Mouse (Mus musculus) G1E-ER4 (cell line): Measurements from ENCODE around the gene Rcsd1. TPM values are rescaled to one million over a fixed set of nuclear protein-coding genes. Genes with fewer than 3 reads are reported as not detected.

ENCODE experiments used
- GATA1 ChIP-seq: IDR thresholded peaks from one replicate; pipeline ENCODE4 v1.8.0; 2012; ENCODE audit warnings: low read length, inconsistent platforms
- polyA plus RNA-seq: library from polyadenylated mRNA; stranded (reverse); fragments of >175 nt; gene quantifications from 2 replicates; pipeline ENCODE4 v1.2.3, GENCODE M21; 2012

Gene Rcsd1
- polyA plus RNA-seq, 1 experiment, result 6.9 TPM

- TF ChIP-seq GATA1, result no peak
Observed at GRCm38 (mm10) chr1:165660774-165661173, 48.8 kb downstream of the Rcsd1 start.

GRCm38 (mm10) chr1:165658602-165659001 lies 51.0 kb downstream of the Rcsd1 start:
- no peak for TF ChIP-seq GATA1

- no peak for TF ChIP-seq GATA1
Observed at GRCm38 (mm10) chr1:165655482-165655881, 54.1 kb downstream of the Rcsd1 start.

DNA sequence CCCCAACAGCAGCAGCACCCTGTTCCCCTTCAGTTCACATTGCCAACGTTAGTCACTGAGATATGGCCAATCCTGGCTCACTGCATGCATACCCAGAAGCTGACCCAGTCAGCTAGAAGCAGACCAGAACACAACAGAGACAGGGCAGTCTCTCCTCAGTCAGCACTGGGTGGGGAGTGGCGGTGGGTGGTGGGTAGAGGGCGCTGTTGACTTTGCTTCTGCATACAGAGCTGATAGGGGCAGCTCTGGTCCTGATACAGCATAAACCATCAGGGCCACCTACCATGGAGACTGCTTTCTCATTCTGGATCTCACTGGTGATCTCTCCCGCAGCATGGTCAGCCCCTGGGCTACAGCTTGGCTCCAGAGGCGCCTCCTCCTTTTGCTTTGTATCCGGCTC lies 54.5 kb downstream of the Rcsd1 start:
- TF ChIP-seq GATA1, result no peak

DNA sequence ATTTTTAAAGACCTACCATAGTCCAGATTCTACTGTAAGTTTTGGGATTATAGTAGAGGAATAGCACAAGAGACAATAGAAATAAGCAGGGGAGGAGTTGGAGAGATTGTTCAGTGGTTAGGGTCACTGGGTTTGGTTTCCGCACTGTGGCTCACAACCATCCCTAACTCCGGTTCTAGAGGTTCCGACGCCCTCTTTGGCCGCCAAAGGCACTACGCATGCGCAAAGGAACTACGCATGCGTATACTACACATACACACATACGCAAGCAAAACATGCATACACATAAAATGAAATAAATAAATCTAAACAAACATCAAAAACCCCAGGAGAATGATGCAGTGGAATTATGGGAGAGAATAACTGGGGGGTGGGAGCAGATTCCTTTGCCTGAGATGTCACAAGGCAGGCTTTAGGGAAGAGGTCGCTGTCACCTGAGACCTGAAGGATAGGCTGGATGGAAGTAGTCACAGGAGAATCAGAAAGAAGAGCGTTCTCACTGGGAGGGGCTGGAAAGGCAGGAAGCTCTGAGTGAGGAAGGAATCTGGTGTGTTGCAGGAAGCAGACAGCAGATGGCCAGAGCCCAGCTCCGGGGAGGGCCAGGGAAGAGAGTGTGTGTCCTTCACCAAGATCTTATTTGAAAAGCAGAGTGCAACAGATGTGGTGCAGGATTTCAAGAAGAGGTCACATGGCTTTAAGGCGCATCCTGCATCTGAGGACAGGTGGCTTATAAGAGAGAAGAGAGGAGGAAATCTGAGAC lies 56.3 kb downstream of the Rcsd1 start:
- no peak for TF ChIP-seq GATA1

- TF ChIP-seq GATA1, result no peak
Observed at GRCm38 (mm10) chr1:165652507-165652906, 57.0 kb downstream of the Rcsd1 start.

GRCm38 (mm10) chr1:165651158-165651557 lies 58.4 kb downstream of the Rcsd1 start:
- TF ChIP-seq GATA1, result no peak

- TF ChIP-seq GATA1, result no peak
Observed at GRCm38 (mm10) chr1:165645102-165645501, 64.5 kb downstream of the Rcsd1 start.

DNA sequence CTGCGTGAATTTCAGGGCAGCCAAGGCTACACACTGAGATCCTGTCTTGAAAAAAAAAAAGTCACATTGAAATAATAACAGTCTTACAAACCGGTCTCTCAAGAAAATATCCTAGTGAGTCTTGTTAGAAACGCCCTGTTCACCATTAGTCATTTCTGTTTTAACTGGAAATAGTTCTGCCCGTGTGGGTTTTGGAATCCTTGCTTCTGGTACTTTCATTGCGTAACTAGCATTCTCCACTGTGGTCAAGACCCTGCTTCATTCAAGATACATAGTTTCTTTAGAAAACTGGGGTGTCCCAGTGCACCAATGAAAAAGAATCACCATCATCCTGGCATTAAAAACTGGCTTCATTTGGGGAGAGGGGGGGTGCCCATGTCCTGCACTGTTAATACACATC lies 65.8 kb downstream of the Rcsd1 start:
- TF ChIP-seq GATA1, result no peak

- TF ChIP-seq GATA1, result no peak
Observed at GRCm38 (mm10) chr1:165642780-165643311, 66.7 kb downstream of the Rcsd1 start.

GRCm38 (mm10) chr1:165641786-165642771 lies 67.5 kb downstream of the Rcsd1 start:
- TF ChIP-seq GATA1, result no peak

DNA sequence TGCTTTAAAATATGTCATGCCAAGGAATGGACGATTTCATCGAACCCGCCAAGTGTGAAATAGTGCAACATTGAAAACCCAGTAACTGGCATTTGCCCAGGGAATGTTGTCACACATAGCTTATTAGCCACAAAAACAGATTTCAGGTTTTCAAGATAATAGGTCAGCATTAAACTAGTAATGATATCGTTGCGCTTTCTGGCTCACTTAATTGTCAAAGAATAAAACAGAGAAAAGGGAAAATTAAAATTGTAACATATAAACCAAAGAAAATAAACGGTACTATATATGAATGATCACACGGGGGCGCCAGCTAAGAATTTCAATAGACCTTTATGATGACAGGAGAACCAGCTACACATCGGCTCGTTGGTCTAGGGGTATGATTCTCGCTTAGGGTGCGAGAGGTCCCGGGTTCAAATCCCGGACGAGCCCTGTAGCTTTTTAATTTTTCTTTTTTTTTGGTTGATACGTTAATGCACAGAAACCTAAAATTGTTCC lies 68.2 kb downstream of the Rcsd1 start:
- no peak for TF ChIP-seq GATA1

GRCm38 (mm10) chr1:165636289-165636688 lies 73.3 kb downstream of the Rcsd1 start:
- no peak for TF ChIP-seq GATA1

DNA sequence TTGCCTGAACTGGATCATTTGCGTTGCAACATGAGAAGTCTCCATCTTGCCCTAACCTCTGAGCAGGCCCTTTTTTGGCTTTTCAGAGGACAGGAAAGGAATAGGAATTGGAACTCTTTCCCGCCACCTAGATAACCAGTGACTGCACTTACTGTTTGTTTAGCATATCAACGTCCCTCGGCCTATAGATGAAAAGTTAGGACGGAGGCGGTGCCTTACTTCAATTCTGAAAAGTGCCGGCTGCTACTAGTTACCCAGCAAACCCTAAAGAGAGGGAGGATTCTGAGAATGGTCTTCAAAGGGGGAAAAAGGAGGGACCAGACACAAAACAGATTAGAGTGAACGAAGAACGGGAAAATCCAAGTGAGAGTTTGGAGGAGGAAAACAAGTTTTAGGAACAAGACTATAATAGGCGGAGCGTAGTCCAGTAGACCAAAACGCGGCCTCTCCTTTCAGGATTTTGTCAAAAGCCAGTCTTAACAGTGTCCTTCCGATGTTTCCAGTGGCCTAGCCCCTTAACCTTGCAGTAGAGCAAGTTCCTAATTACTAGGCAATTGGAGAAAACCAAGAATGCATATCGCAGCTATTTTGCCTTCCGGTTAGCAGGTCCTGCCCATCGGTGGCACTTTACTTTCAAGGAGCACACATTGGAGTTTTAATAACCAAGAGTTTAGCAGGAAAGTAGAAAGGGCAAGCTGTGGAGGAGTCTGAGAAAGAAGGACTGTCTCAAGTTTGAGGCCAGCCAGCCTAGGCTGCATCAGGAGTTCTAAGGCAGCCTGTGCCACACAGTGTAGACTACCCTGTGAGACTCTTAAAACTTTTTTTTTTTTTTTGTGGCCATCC lies 74.3 kb downstream of the Rcsd1 start:
- no peak for TF ChIP-seq GATA1
